Mouse (Mus musculus): ENCODE results near the gene Atn1. TPM values are rescaled to one million over a fixed set of nuclear protein-coding genes. Genes with fewer than 3 reads are reported as not detected.
A peak's percentile ranks its signal among the peaks of the same experiment; 100 is the strongest.

The Atn1 gene
- polyA plus RNA-seq, 1 experiment from 2014 or later, result 17.1 TPM

- no peaks in the 10 kb centered on the region for H3K9me3 ChIP-seq
- H3K27ac ChIP-seq, result peak overlapping the region; percentile 53
- WGBS, result 82% methylated on average over 15 of the region's 15 CpGs
Observed at GRCm38 (mm10) chr6:124694166-124694955, 62.0 kb downstream of the Atn1 start.

DNA sequence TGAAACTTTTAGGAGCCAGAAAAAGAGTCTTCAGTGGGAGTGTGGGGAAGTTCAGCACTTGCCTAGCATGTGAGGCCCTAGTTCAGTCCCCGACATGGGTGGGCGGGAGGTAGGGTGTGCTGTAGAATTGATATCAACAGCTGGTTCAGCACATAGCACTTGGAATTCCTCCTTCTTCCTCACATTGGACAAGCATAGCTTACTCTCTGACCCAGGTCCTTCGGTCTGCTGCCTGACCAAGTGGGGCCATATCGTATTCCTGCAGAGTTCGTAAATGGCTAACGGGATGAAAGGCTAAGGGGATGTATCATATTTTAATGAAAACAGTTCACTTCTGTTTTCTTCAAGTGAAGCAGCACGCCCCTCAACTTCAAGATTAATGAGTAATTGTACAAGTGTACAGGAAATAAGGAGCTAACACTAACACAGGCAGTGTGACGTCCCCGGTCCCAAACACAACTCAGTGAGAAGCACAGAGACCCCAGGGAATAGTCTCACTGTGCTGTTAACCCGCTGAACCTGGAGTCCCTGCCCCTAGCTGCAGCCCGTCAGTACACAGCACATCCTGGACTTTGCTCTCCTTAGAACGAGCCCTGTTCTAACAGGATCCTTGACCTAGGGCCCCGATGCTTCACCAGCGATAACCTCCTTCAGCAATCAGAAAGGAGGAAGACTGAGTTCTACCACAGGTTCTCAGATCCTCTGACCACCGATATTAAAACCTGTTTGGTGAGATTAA, 62.9 kb downstream of the Atn1 start:
- H3K36me3 ChIP-seq, result peaks cover 7% of the 10 kb centered on the region; the same call in 1 of the 2 replicates
- peak overlapping the region; percentile 53; the same call in 1 of the 2 replicates for H3K27ac ChIP-seq
- H3K4me1 ChIP-seq (replicated peaks), result peaks cover 14% of the 10 kb centered on the region; the same call in 1 of the 2 replicates
- H3K4me3 ChIP-seq (replicated peaks), result no peak overlapping the region
- WGBS, result 71% methylated on average over 15 of the region's 15 CpGs
- H3K27me3 ChIP-seq, result no peaks in the 10 kb centered on the region
- H3K9ac ChIP-seq (replicated peaks), result no peak overlapping the region
- 0 out of 2 replicates have a peak, but pooled peaks have one; percentile 48 for ATAC-seq (ENCODE audit: insufficient number of reproducible peaks, insufficient read depth, low FRiP score, low TSS enrichment, low read depth)
- no peak overlapping the region for H3K4me2 ChIP-seq
- H3K9me3 ChIP-seq, result no peaks in the 10 kb centered on the region

More at GRCm38 (mm10) chr6:124694166-124694955, 62.0 kb downstream of the Atn1 start:
- ATAC-seq (ENCODE audit: insufficient number of reproducible peaks, insufficient read depth, low FRiP score, low TSS enrichment, low read depth), result no peak
- no peak overlapping the region for H3K4me3 ChIP-seq (replicated peaks)
- H3K27me3 ChIP-seq, result no peaks in the 10 kb centered on the region
- H3K36me3 ChIP-seq, result peaks cover 14% of the 10 kb centered on the region
- H3K4me1 ChIP-seq (replicated peaks), result peaks cover 14% of the 10 kb centered on the region; the same call in 1 of the 2 replicates
- no peak overlapping the region for H3K4me2 ChIP-seq
- H3K9ac ChIP-seq (replicated peaks), result no peak overlapping the region

MicroRNAs within 50 kb of the gene (microRNA counts, 519-probe panel; counts per million panel counts)
- microRNA mmu-miR-141, result 2,723 counts per million, percentile 12 among the panel's probes with 10 or more counts
- microRNA mmu-miR-200c, result 5,432 counts per million, percentile 56 among the panel's probes with 10 or more counts

Small RNA genes within 50 kb of the gene (microRNA-seq; reads per million reads assigned to microRNA genes)
- gene Mir141, result 238 reads per million, percentile 62 among the genes with 10 or more reads in this experiment
- gene Mir200c, result 1,565 reads per million, percentile 80 among the genes with 10 or more reads in this experiment

Other genes starting within 250 kb of the Atn1 start
- 0.56 and 0.61 TPM in 2 replicates for gene C1ra, start 244.1 kb downstream of the Atn1 start, polyA plus RNA-seq (2016; fragmentation: Nextera tagmentation; extraction: Ambion mirVana)
- gene C1s1, start 214.2 kb downstream of the Atn1 start, polyA plus RNA-seq (2016; fragmentation: Nextera tagmentation; extraction: Ambion mirVana), result 0.85 and 1.4 TPM in 2 replicates
- gene C1rb, start 186.2 kb downstream of the Atn1 start, polyA plus RNA-seq (2016; fragmentation: Nextera tagmentation; extraction: Ambion mirVana), result not detected in 2 replicates
- 0.08 TPM in 1 of 2 replicates, not detected in the other for gene C1s2, start 120.4 kb downstream of the Atn1 start, polyA plus RNA-seq (2016; fragmentation: Nextera tagmentation; extraction: Ambion mirVana)
- 46.9 and 49.1 TPM in 2 replicates for gene Lpcat3, start 93.5 kb downstream of the Atn1 start, polyA plus RNA-seq (2016; fragmentation: Nextera tagmentation; extraction: Ambion mirVana)
- 199 and 219 TPM in 2 replicates for gene Emg1, start 44.3 kb downstream of the Atn1 start, polyA plus RNA-seq (2016; fragmentation: Nextera tagmentation; extraction: Ambion mirVana)
- 358 and 367 TPM in 2 replicates for gene Phb2, start 44.2 kb downstream of the Atn1 start, polyA plus RNA-seq (2016; fragmentation: Nextera tagmentation; extraction: Ambion mirVana)
- 6.0 and 6.4 TPM in 2 replicates for gene Ptpn6, start 17.8 kb downstream of the Atn1 start, polyA plus RNA-seq (2016; fragmentation: Nextera tagmentation; extraction: Ambion mirVana)
- 479 and 511 TPM in 2 replicates for gene Grcc10, start 15.2 kb downstream of the Atn1 start, polyA plus RNA-seq (2016; fragmentation: Nextera tagmentation; extraction: Ambion mirVana)
- gene Gm45234, start 503 bp downstream of the Atn1 start, polyA plus RNA-seq (2016; fragmentation: Nextera tagmentation; extraction: Ambion mirVana), result not detected in 2 replicates
- 4.8 TPM in 2 replicates for gene Eno2, start 13.1 kb upstream of the Atn1 start, polyA plus RNA-seq (2016; fragmentation: Nextera tagmentation; extraction: Ambion mirVana)
- 0.38 and 0.88 TPM in 2 replicates for gene Lrrc23, start 23.2 kb upstream of the Atn1 start, polyA plus RNA-seq (2016; fragmentation: Nextera tagmentation; extraction: Ambion mirVana)
- gene Spsb2, start 52.1 kb upstream of the Atn1 start, polyA plus RNA-seq (2016; fragmentation: Nextera tagmentation; extraction: Ambion mirVana), result 8.7 and 9.1 TPM in 2 replicates
- gene Tpi1, start 57.8 kb upstream of the Atn1 start, polyA plus RNA-seq (2016; fragmentation: Nextera tagmentation; extraction: Ambion mirVana), result 714 and 740 TPM in 2 replicates
- 191 and 196 TPM in 2 replicates for gene Usp5, start 73.0 kb upstream of the Atn1 start, polyA plus RNA-seq (2016; fragmentation: Nextera tagmentation; extraction: Ambion mirVana)
- 200 and 202 TPM in 2 replicates for gene Cdca3, start 73.0 kb upstream of the Atn1 start, polyA plus RNA-seq (2016; fragmentation: Nextera tagmentation; extraction: Ambion mirVana)
- gene Gnb3, start 83.8 kb upstream of the Atn1 start, polyA plus RNA-seq (2016; fragmentation: Nextera tagmentation; extraction: Ambion mirVana), result 0.81 and 1.0 TPM in 2 replicates
- gene P3h3, start 101.2 kb upstream of the Atn1 start, polyA plus RNA-seq (2016; fragmentation: Nextera tagmentation; extraction: Ambion mirVana), result 59.8 and 61.4 TPM in 2 replicates
- gene Gpr162, start 107.5 kb upstream of the Atn1 start, polyA plus RNA-seq (2016; fragmentation: Nextera tagmentation; extraction: Ambion mirVana), result 2.5 and 2.7 TPM in 2 replicates
- 0.15 TPM in 1 of 2 replicates, not detected in the other for gene Cd4, start 131.7 kb upstream of the Atn1 start, polyA plus RNA-seq (2016; fragmentation: Nextera tagmentation; extraction: Ambion mirVana)
- 2.2 TPM in 2 replicates for gene Lag3, start 155.2 kb upstream of the Atn1 start, polyA plus RNA-seq (2016; fragmentation: Nextera tagmentation; extraction: Ambion mirVana)
- 325 and 346 TPM in 2 replicates for gene Ptms, start 163.6 kb upstream of the Atn1 start, polyA plus RNA-seq (2016; fragmentation: Nextera tagmentation; extraction: Ambion mirVana)
- 401 and 407 TPM in 2 replicates for gene Mlf2, start 174.9 kb upstream of the Atn1 start, polyA plus RNA-seq (2016; fragmentation: Nextera tagmentation; extraction: Ambion mirVana)
- 114 and 124 TPM in 2 replicates for gene Cops7a, start 209.0 kb upstream of the Atn1 start, polyA plus RNA-seq (2016; fragmentation: Nextera tagmentation; extraction: Ambion mirVana)
- 5.0 and 5.8 TPM in 2 replicates for gene Pianp, start 240.2 kb upstream of the Atn1 start, polyA plus RNA-seq (2016; fragmentation: Nextera tagmentation; extraction: Ambion mirVana)